Mouse (Mus musculus): ENCODE data around the gene Zfp524. TPM values are rescaled to one million over a fixed set of nuclear protein-coding genes. Genes with fewer than 3 reads are reported as not detected.

Gene Zfp524
- 60.5 and 72.3 TPM in 2 replicates for polyA plus RNA-seq (2012; ENCODE audit: low replicate concordance)

DNA sequence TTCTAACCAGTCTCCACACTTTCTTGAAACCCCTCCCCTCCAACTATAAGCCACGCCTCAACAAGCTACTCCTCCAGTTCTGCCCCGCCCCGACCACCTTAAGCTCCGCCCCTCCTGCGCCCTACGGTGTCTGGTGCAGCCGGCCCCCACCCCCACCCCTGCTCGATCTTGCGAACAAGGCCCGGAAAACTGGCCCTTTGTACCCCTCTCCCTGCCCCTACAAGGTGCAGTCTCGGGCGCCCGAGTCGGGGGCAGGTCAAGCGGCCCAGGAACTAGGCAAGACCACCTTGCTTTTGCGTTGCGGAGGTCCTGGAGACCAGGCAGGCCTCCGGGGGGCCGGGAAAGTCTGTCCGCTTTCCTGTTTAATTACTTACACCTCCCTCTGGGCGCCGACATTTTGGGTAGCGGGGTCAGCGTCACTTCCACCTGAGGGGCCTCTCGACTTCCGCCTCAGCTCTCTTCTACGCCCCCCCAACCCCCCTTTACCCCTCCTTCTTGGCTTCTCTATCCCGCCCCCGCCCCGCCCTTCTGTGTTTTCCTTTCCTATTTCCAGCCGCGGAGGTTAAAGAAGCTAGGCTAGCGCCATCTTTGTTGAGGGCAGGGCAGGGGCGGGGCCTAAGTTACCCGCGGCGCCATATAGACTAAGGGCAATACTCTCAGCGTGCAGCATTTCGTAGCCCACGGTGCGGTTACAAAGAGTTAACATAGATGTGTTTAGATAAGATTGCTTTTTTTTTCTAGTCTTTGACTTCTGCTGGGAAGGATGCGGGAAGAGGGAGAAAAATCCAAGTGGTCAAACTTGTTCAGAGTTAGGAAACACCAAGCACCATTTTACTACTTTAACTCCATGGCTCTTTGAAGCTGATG, at the start of gene Zfp524, which contains the start of gene Fiz1:
Gene Zfp524, plus strand, starts transcription at position 165 of the 867 bp plus-strand sequence.
Gene Fiz1, minus strand, starts transcription at position 447 of the 867 bp plus-strand sequence.

DNA sequence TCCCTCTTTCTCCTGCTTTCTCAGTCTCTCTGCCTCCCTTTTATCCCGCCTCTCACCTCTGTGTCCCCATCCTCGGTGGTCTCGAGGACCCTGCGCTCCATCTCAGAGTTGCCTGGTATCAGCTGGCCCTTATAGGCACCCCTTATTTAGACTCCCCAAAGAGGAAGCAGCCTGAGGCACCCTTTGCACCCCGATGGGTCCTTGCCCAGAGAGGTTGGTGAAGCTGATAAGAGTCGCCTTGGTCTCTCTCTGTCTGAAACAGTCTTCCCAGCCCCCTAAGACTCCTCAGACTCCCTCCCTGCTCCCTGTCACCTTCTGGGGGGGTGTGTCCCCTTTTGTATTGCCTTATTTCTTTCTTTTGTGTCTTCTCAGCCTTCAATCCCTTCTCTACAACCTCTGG, 43.1 kb upstream of the Zfp524 start, which contains the start of gene Sbk3:
Gene Sbk3, minus strand, starts transcription at position 101 of the 400 bp plus-strand sequence.

DNA sequence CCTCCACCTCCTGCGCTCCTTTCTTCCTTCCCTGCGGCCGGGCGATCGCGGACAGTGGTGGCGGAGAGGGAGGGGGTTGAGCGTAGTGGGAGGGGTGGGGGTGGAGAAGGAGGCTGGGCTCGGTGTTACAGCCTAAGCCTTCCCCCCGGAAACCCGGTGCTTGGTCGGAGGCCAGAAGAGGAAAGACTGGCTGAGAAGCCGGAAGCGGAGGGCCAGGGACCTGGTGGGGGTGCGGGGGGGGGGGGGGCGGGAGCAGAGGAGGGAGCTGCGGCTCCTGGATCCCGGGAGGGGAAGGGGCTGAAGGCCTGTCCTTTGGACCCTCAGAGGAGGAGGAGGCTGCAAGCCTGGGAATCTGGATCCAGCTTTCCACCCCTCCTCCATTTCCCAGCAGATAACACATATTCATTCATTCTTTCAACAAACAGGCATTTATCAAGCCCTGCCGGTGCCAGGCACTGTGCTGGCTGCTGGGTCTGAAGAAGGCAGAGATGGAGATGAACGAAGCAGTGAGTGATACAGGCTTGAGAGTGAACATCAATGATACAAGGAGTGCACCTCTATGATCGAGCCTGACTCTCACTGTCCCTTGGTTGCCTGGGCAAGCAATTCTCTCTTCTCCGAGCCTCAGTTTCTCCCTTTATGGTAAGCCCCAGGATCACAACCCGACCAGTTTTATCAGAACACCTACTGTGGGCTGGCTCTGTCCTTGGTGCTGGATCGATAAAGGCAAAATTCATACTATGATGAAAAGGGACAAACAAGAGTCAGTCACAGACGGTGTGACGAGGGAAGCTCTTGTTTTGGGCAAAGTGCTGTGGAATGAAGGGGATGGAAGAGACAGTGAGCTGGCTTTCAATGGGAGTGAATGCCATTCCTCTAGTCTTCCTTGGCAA, 18.0 kb upstream of the Zfp524 start, which contains the start of gene Zfp579:
Gene Zfp579, minus strand, starts transcription at position 156 of the 893 bp plus-strand sequence.

DNA sequence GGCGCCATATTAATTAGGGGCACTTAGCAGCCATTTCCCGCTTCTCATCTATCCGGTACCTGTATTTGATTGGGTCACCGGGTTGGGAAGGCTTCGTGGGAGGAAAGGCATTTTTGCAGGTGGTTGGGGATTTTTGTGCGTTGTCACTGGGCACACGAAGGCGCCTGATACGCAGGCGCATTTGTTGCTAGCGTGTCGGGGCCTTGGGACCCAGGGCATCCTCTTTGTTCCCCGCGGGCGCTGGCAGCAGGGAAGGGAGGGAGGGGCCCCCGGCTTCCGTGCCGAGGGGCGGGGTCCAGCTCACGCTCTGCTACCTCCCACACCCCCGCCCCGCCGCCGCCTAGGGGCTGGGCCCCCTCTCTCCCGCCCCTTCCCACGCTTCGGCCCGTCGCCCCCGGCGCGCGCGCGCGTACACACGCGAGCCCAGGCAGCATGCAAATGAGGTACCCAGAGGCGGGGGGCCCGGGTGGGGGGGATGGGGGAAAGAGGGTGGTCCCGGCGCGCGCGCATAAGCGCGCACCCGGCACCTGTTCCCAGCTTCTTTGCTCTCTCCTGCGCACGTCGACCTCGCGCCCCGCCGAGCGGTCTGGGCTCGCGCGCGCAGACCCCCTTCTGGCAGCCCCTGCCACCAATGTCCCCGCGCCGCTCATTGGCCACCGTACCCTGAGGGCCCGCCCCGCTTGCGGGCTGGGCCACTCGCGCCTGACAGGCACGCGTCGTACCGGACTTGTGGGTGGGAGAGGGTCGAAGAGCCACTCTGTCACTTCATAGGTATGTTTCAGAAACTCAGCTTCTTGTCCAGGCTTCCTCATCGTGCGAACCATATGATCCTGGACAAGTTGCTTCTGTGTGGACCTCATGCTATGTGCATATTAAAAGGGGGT, 1.1 kb downstream of the Zfp524 start, which contains the start of gene Gm44973:
Gene Gm44973, plus strand, starts transcription at position 379 of the 884 bp plus-strand sequence.

DNA sequence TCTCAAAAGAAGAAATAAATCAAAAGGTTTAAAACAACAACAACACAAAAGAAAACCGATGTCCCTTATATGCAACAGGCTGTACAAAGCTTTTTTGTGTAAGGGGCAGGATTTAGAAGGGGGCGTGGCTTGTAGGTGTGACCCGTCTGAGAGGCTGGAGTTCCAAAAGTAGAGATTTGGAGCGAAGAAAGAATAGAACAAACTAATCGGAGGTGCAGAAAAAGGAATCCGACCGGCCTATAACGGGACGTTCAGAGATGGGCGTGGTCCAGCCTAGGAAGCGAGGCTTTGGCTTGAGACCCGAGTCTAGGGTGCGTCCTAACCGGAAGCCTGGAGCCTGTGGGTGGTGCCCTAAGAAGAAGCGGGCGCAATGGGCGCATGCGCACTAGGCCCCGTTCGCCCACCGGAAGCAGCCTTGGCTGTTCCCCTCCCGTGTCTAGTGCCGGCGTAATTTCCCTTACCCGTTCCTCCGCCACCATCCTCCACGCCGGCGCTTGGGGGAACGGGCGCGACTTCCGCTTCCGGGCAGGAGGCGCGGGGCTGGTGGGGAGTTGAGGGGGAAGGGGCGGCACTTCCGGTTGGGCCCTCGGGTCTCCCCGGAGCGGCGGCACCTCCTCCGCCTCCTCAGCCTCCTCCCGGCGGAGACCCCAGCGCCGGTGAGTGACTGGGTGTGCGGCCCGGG, 5.9 kb downstream of the Zfp524 start, which contains the start of the genes Zfp865 and Ccdc106:
Gene Zfp865, plus strand, starts transcription at position 377 of the 682 bp plus-strand sequence.
Gene Ccdc106, plus strand, starts transcription at position 554 of the 682 bp plus-strand sequence.

DNA sequence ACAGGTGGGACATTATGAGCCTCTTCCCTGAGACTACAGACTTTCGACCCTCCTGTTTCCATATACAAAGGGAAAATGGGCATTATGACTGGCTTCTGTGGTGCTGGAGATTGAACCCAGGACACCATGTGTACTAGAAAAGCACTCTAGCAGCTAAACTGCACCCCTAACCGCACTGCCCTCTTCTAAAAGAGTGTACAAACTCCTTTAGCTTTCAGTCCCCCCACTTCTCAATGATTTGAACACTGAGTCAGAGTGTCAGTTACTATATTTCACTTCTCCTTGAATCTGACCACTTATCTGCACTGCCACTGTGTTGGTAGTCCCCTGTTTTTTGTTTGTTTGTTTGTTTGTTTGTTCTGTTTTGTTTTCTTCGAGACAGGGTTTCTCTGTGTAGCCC, 19.6 kb downstream of the Zfp524 start, which contains the start of gene 4632433K11Rik:
Gene 4632433K11Rik, plus strand, starts transcription at position 301 of the 400 bp plus-strand sequence.

DNA sequence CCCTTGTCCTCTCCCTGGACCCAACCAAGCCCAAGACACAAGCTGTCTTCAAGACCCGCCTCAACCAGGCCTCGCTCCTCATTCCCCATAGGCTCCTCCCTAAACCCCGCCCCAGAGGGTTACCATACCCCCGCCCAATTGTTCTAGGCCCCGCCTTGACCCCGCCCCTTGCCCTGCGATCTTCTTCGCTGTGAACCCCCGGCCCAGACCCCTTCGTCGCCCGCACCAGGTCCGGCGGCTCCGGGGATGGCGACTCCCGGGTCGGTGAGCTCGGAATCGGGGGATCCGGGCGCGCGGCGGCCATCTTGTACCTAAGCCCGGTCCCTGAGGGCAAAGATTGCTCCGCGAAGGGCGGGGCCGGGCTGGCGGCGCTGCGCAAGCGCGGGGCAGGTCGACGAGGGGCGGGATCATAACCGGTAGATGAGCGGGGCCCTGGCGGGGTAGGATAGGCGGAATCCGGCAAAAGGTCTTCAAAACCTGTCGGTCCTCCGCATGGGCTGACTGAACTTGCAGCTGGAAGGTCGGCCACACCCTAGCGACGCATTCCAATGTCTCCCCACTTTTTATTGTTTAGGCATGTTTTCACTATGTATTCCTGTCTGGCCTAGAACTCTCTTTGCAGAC, 24.0 kb downstream of the Zfp524 start, which contains the start of gene Zfp784:
Gene Zfp784, minus strand, starts transcription at position 338 of the 624 bp plus-strand sequence.

DNA sequence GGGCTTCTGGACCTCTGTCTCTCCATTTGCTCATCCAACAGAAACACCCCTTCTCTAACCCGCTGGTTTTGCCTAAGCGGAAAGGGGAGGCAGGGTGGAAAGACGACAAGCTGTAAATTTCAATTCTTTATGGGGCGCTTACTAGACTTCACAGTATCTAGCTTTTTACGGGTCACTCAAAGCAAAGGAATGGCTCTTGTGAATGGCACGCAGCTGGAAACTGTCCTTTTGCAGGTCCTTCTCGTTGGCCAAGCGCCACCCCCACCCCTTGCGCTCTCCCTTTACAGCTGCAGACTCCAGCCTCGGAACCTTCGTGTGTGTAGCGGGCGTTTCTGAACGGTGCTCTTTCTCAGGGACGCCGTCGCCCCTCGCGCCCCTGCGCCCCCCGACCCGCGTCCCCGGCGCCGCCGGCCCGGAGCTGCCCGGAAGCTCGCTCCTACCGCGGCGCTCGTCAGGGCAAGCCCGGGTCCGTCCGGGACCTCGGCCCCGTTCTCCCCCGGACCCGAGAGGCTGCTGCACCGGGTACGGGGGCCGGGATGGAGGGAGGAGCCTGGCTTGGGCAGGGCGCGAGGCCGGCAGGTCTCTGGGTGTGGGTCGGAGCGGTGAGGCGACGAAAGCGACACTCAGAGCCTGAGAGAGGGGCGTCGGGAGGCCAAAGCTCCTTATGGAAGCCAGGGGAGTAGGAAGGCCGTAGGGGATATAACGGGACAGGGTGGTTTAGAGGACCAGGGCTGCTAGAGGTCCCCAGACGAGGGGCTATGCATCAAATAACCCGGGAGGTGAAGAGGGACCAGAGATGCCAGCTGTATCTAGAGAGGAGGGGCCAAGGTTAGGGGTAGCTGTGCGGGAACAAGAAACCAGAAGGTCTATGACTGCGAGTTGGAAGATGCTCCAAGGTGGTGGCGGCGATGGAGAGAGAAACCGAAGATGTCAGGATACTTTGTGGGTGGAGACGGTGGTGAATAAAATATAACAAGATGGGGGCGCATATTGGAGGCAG, 37.3 kb downstream of the Zfp524 start, which contains the start of gene Zfp580:
Gene Zfp580, plus strand, starts transcription at position 346 of the 1,000 bp plus-strand sequence.

DNA sequence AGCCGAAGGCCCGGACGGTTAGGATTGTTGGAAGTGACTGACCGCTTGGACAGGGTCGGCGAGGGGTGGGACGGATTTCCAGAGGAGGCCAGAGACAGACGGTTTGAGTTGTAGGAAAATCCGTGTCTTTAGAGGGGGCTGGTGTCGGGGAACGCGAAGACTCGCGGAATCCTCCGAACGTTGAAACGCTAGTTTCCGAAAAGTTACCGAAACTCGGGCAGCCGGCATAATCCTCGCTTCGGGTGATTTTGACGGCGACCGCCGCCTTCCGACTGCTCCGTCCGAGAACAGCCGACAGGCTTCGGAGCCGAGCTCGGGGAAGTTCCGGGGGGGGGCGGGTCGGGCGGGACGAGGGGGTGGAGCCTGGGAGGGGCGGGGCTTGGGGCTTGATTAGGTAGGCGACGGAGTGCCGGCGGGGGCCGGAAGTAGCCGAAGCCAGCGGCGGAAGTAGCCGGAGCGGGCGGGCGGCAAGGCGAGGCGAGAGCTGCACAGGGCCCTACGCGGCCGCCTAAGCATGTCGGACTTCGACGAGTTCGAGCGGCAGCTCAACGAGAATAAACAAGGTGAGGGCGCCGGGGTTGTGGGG, 47.7 kb downstream of the Zfp524 start, which contains the start of gene U2af2:
Gene U2af2, plus strand, starts transcription at position 370 of the 586 bp plus-strand sequence.

Other genes with a start within 250 kb of the Zfp524 start
- gene Fam71e2, start 243.1 kb upstream of the Zfp524 start, polyA plus RNA-seq (2012; ENCODE audit: low replicate concordance): not detected in 2 replicates
- gene Il11, start 231.6 kb upstream of the Zfp524 start, polyA plus RNA-seq (2012; ENCODE audit: low replicate concordance): 0.09 TPM in 1 of 2 replicates, not detected in the other
- not detected in 2 replicates for gene Tmem190, start 231.5 kb upstream of the Zfp524 start, polyA plus RNA-seq (2012; ENCODE audit: low replicate concordance)
- gene Tmem238, start 224.8 kb upstream of the Zfp524 start, polyA plus RNA-seq (2012; ENCODE audit: low replicate concordance): 22.8 and 58.3 TPM in 2 replicates
- gene Rpl28, start 221.5 kb upstream of the Zfp524 start, polyA plus RNA-seq (2012; ENCODE audit: low replicate concordance): 2,892 and 4,049 TPM in 2 replicates
- gene Ube2s, start 201.8 kb upstream of the Zfp524 start, polyA plus RNA-seq (2012; ENCODE audit: low replicate concordance): 104 and 125 TPM in 2 replicates
- 0.09 and 1.7 TPM in 2 replicates for gene Shisa7, start 169.7 kb upstream of the Zfp524 start, polyA plus RNA-seq (2012; ENCODE audit: low replicate concordance)
- 1.5 and 1.6 TPM in 2 replicates for gene Isoc2b, start 144.2 kb upstream of the Zfp524 start, polyA plus RNA-seq (2012; ENCODE audit: low replicate concordance)
- gene Isoc2a, start 137.3 kb upstream of the Zfp524 start, polyA plus RNA-seq (2012; ENCODE audit: low replicate concordance): 3.7 and 21.0 TPM in 2 replicates
- 0.17 TPM in 1 of 2 replicates, not detected in the other for gene Gm36210, start 107.9 kb upstream of the Zfp524 start, polyA plus RNA-seq (2012; ENCODE audit: low replicate concordance)
- 49.2 and 81.2 TPM in 2 replicates for gene Zfp628, start 99.2 kb upstream of the Zfp524 start, polyA plus RNA-seq (2012; ENCODE audit: low replicate concordance)
- 1.9 and 3.5 TPM in 2 replicates for gene Nat14, start 92.4 kb upstream of the Zfp524 start, polyA plus RNA-seq (2012; ENCODE audit: low replicate concordance)
- gene Ssc5d, start 88.6 kb upstream of the Zfp524 start, polyA plus RNA-seq (2012; ENCODE audit: low replicate concordance): 0.11 and 0.21 TPM in 2 replicates
- 0.25 and 0.81 TPM in 2 replicates for gene Sbk2, start 50.0 kb upstream of the Zfp524 start, polyA plus RNA-seq (2012; ENCODE audit: low replicate concordance)
- gene Sbk3, start 43.2 kb upstream of the Zfp524 start, polyA plus RNA-seq (2012; ENCODE audit: low replicate concordance): not detected in 2 replicates
- 57.7 and 140 TPM in 2 replicates for gene Zfp579, start 18.3 kb upstream of the Zfp524 start, polyA plus RNA-seq (2012; ENCODE audit: low replicate concordance)
- 31.6 and 47.8 TPM in 2 replicates for gene Fiz1, start 282 bp downstream of the Zfp524 start, polyA plus RNA-seq (2012; ENCODE audit: low replicate concordance)
- 55.5 TPM in 1 of 2 replicates, not detected in the other for gene Gm44973, start 1.1 kb downstream of the Zfp524 start, polyA plus RNA-seq (2012; ENCODE audit: low replicate concordance)
- 97.4 and 264 TPM in 2 replicates for gene Zfp865, start 6.0 kb downstream of the Zfp524 start, polyA plus RNA-seq (2012; ENCODE audit: low replicate concordance)
- gene Ccdc106, start 6.1 kb downstream of the Zfp524 start, polyA plus RNA-seq (2012; ENCODE audit: low replicate concordance): 0.99 and 2.0 TPM in 2 replicates
- not detected in 2 replicates for gene 4632433K11Rik, start 19.7 kb downstream of the Zfp524 start, polyA plus RNA-seq (2012; ENCODE audit: low replicate concordance)
- gene Zfp784, start 24.0 kb downstream of the Zfp524 start, polyA plus RNA-seq (2012; ENCODE audit: low replicate concordance): 4.2 and 6.3 TPM in 2 replicates
- gene Zfp580, start 37.1 kb downstream of the Zfp524 start, polyA plus RNA-seq (2012; ENCODE audit: low replicate concordance): 27.8 and 63.8 TPM in 2 replicates
- gene U2af2, start 47.7 kb downstream of the Zfp524 start, polyA plus RNA-seq (2012; ENCODE audit: low replicate concordance): 344 and 667 TPM in 2 replicates
- gene Epn1, start 65.8 kb downstream of the Zfp524 start, polyA plus RNA-seq (2012; ENCODE audit: low replicate concordance): 685 and 1,033 TPM in 2 replicates
- not detected in 2 replicates for gene Rfpl4, start 102.5 kb downstream of the Zfp524 start, polyA plus RNA-seq (2012; ENCODE audit: low replicate concordance)
- gene Rasl2-9, start 111.5 kb downstream of the Zfp524 start, polyA plus RNA-seq (2012; ENCODE audit: low replicate concordance): 0.20 and 0.23 TPM in 2 replicates
- gene Vmn1r55, start 135.3 kb downstream of the Zfp524 start, polyA plus RNA-seq (2012; ENCODE audit: low replicate concordance): not detected in 2 replicates
- not detected in 2 replicates for gene Vmn1r56, start 182.3 kb downstream of the Zfp524 start, polyA plus RNA-seq (2012; ENCODE audit: low replicate concordance)
- gene Vmn1r57, start 204.1 kb downstream of the Zfp524 start, polyA plus RNA-seq (2012; ENCODE audit: low replicate concordance): not detected in 2 replicates